Mouse (Mus musculus) lung, adult 18-20 months (tissue): ENCODE data around the gene F3.
"Not testable (repeated sequence)": the region's sequence is repeated elsewhere in the genome, so short reads cannot be mapped to it uniquely, and the experiment has no call there.

Experiments used
- DNase-seq, 2 experiments: peaks; one replicate each; pipeline ENCODE4 v3.0.0; 2022; ENCODE audit warnings: mixed read lengths in 2 of 2

F3 gene

GRCm38 (mm10) chr3:121741186-121741848, 18.0 kb downstream of the F3 start:
- DNase-seq: not testable (repeated sequence)

DNA sequence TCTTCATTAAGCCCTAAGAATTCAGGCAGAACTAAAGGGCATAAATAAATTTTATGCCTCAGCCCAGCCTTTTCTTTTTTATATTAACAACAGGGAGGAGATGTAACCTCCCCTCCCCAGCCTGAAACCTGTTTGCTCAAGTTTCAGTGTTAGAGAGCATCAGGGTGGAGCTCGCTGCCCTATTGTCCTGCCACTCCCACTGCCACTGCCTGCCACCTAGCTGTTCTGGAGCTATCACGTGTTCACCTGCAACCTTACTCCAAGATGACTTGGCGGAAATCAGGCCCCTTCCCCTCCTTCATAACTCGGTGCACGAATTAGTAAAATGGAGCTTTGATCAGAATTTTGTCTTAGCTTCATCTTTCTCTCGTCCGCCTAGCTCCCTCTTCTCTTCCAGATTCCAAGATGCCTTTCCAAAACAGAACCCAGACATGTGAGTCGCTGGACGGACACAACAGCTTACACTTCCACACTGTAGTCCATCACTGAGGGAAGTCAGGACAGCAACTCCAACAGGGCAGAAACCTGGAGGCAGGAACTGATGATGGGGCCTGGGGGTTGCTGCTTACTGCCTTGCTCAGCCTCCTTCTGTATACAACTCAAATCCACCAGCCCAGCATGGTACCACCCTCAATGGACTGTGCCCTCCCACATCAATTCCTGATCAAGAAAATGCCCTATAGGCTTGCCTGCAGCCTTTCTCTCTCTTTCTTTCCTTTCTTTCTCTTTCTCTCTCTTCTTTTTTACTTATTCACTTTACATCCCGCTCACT, 31.2 kb downstream of the F3 start:
- not testable (repeated sequence) for DNase-seq

- DNase-seq: no peak
Observed at GRCm38 (mm10) chr3:121755152-121755551, 31.8 kb downstream of the F3 start.

DNA sequence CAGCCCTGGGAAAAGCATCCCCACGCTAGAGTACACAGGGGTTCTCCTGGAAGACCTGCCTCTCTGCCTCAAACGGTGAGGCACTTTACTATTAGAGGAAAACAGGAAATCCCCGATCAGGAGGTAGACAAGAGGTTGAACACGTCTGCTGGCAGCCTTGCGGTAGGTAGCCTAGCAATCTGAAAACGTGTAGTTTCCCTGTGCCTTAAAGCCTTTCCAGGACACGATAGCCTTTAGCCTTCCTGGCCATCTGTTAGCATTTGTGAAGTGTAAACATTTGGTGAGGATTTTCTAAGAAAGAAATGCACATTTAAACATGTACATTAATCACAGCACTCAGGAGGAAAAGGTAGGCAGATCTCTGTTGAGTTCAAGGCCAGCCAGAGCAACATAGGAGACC, 35.0 kb downstream of the F3 start:
- DNase-seq: no peak

DNA sequence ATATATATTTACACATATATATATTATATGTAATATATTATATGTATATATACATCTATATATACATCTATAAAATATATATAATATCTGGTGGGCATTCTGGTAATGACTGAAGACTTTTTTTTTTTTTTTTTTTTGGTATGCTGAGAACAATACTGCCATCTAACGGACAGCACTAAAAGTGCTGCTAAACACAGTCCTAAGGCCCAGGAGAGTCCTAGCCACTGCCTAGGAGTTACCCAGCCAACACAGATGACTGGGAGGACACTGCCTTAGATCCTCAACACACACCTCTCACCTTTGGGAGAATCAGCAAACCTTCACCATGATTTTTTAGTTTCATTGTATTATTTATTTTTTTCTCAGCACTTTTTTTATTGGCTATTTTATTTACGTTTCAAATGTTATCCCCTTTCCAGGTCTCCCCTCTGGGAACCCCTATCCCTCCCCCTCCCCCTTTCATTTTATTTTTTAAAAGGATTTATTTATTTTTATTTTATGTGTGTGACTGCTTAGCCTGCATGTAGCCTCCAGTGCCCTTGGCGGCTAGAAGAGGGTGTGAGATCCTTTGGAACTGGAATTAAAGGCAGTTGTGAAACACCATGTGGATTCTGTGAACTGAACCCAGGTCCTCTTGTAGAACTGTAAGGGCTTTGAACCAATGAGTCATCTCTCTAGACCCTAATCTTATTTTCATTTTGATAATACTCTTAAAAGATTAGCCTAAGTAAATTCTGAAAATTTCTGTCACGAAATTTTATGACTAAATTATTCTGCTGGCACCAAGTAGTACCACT, 38.9 kb downstream of the F3 start:
- no peak for DNase-seq

GRCm38 (mm10) chr3:121766048-121766447, 42.7 kb downstream of the F3 start:
- DNase-seq: no peak

GRCm38 (mm10) chr3:121766818-121767217, 43.5 kb downstream of the F3 start:
- DNase-seq: no peak

GRCm38 (mm10) chr3:121768770-121769169, 45.4 kb downstream of the F3 start:
- DNase-seq: no peak

DNA sequence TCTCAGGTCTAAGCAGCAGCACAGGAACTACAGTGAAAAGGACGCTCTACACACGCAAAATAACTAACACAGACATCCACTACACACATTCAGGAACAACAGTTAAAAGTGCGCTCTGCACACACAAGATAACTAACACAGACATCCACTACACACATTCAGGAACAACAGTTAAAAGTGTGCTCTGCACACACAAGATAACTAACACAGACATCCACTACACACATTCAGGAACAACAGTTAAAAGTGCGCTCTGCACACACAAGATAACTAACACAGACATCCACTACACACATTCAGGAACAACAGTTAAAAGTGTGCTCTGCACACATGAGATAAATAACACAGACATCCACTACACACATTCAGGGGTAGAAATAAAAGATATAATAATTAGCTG, 50.0 kb downstream of the F3 start:
- not testable (repeated sequence) for DNase-seq

- peak; percentile 45 to 55 for DNase-seq
Observed at GRCm38 (mm10) chr3:121777943-121778342, 54.6 kb downstream of the F3 start.

GRCm38 (mm10) chr3:121783020-121783419, 59.7 kb downstream of the F3 start:
- DNase-seq: peak in 1 of 2 experiments; percentile 26
